Mouse (Mus musculus): Measurements from ENCODE around the gene Shmt2.

Gene Shmt2

GRCm38 (mm10) chr10:127534036-127534928 lies 12.0 kb upstream of the Shmt2 start, which contains the start of gene Nxph4:
Gene Nxph4 (minus strand): TSS chr10:127534559.
- no peak for DNase-seq

DNA sequence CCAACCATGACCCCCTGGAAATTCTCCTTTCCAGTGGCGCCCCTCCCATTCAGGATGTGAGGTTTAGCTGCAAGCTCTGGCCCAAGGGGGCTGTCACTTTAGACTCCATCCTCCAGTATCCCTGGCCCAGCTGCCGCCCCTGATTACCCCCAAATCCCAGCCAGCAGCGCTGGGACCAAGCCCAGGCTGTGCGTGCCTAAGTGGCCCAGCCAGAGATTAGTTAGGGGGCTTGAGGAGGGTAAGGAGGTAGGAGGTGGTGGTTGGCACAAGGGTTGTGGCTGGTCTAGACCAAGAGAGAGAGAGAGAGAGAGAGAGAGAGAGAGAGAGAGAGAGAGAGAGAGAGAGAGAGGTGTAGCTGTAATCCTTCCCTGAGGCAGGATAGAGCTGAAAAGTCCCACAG lies 9.3 kb upstream of the Shmt2 start:
- no peak for DNase-seq

GRCm38 (mm10) chr10:127530945-127531344 lies 8.7 kb upstream of the Shmt2 start:
- DNase-seq: no peak

GRCm38 (mm10) chr10:127527481-127527880 lies 5.2 kb upstream of the Shmt2 start:
- DNase-seq: no peak

- peak; percentile 56 for DNase-seq
Observed at GRCm38 (mm10) chr10:127526681-127527080, 4.4 kb upstream of the Shmt2 start.

- DNase-seq: no peak
Observed at GRCm38 (mm10) chr10:127526048-127526447, 3.8 kb upstream of the Shmt2 start.

DNA sequence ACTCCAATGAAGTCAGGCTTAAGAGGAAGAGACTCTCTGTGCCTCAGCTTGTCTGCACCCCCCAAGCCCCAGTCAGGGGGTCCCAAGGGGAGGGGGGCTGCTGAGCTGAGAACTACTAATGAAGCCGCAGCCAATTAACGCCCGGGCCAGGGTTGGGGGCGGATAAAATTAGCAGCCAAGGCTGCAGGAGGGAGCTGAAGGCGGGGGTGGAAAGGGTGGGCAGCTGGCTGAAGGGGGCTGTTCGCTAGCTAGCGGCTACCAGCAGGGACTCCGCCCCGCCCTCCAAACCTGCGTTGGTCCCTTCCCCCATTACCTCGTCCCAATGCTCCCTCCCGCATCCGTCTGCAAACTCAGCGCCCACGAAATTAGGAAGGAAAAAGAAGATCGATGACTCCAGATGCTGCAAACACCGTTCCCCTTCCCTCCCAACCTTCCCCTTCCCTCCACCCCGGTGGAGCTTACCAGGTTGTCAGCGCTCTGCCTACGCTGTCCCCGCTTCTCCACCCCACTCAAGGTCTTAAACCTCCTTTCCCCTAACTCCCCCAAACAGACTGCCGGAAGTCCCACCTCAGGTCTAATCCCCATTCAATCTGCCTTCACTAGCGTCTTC lies 2.5 kb upstream of the Shmt2 start:
- DNase-seq: no peak

DNA sequence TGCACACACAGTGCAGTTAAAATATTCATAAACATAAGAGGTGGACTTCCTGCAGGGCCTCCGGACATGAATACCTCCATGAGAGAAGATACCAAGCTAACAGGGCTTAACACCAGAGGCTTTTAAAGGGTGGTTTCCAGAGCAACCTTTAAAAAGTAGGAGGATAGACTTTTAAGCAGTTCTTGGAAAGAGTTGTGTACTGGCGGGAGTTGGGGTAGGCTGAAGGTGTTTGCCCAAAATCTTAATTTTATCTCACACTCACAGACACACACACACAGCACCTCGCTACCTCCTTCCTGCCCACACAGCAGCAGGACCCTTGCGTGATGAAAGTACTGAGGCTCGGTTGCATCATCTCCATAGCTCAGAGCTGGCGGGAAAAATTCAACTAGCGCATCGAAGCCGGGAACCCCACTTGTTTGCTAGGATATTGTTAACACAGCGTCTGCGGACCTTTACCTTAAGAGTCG lies 598 bp downstream of the Shmt2 start:
- DNase-seq: no peak

DNA sequence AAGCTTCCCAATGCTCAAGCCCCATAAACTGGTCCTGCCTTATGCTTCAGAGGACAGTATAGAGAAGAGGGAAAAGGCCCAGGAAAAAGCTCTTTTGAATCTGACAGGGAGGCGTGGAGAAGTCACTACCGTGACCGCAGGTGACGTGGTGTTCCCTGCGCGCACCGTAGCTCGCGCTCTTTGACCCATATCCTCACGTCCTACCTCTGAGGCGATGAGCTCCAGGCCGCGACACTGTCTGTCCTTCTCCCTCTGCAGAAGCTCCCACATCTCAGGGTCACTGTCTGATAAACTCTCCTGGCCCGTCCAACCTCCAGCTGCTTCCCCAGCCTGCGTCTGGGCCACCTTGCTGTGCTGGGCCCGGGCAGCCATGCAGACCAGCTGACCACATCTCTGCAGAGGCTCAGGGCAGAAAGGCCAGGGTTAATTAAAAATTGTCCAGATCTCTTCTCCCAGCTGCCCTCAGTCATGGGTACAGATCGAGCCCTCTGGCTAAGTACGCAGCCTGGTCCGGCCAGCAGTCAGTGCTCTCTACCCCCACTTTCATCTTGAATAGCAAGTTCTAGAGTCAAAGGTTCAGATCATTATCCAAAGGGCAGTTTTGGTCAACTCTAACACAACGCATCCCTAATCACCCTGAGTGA lies 1.4 kb downstream of the Shmt2 start:
- DNase-seq: no peak

- no peak for DNase-seq
Observed at GRCm38 (mm10) chr10:127519903-127520713, 2.1 kb downstream of the Shmt2 start.

- no peak for DNase-seq
Observed at GRCm38 (mm10) chr10:127519041-127519701, 3.1 kb downstream of the Shmt2 start.

DNA sequence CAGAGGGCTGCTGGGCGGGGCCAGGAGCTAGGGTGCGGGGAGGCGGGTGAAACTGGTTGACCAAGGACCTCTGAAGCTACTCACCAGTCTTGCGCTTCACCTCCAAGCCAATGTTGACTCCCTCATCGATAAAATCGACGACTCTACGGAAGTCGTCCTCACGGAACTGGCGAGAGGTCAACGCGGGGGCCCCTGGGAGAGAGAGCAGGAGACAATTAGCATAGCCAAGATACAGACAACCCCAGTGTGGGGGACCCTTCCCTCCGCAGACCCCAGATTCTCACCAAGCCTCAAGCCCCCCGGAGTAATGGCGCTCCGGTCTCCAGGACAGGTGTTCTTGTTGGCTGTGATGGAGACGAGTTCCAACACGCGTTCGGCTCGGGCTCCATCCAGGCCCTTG lies 4.3 kb downstream of the Shmt2 start:
- DNase-seq: no peak

GRCm38 (mm10) chr10:127516576-127517260 lies 5.5 kb downstream of the Shmt2 start:
- DNase-seq: no peak

DNA sequence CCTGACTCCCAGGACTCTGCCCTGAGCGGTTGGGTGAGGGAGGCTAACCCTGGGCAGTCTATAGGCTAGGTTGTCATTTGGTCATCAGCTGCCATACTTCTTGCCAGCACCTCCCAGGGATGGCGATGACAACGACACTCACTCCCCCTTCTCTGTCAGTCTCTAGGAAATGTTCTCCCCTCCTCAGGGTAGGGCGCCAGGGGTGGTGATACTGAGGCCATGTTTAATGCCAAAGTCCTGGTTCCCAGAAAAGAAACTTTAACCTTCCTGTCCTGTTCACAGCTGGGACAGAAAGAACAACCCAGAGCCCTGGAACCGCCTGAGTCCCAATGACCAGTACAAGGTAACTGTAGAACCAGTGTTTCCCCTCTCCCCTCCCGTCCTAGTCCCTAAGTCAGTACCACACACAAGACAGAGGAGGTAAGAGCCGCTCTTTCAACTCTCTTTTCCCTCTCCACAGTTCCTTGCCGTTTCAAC lies 6.2 kb downstream of the Shmt2 start:
- DNase-seq: no peak

DNA sequence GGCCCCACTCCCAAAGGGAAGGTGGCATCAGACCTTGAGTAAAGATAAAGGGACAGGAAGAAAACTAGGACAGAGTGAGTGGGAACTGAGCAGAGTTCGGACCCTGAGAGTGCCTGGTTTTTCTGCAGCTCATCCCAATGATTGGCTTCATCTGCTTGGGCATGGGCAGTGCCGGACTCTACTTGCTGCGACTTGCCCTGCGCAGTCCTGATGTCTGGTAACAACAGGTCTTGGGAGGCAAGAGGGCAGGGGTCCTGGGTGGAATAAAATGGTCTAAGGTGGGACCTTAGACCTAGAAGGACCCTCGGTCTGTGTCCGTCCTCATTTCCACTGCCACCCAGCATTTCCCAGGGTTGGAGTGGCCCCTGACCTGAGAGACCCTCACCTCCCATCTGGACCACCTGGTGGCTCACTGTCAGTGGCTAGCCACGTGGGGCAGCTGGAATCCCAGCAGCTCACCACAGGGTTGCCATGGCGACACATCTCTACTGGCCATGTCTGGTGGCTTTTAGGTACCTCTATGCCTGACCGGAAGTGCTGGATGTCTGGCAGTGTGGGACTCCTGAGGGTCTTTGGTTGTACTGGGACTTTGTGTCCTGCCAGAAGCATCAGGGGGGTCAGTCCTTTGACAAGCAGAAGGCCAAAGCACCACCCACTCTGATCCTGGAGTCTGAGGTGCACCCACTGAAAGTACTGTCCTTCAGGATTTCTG lies 6.8 kb downstream of the Shmt2 start:
- DNase-seq: no peak

- DNase-seq: no peak
Observed at GRCm38 (mm10) chr10:127514764-127515163, 7.5 kb downstream of the Shmt2 start, which contains the start of gene Ndufa4l2. Gene Ndufa4l2 (plus strand): TSS chr10:127514967.

- DNase-seq: no peak
Observed at GRCm38 (mm10) chr10:127514111-127514698, 8.0 kb downstream of the Shmt2 start.

DNA sequence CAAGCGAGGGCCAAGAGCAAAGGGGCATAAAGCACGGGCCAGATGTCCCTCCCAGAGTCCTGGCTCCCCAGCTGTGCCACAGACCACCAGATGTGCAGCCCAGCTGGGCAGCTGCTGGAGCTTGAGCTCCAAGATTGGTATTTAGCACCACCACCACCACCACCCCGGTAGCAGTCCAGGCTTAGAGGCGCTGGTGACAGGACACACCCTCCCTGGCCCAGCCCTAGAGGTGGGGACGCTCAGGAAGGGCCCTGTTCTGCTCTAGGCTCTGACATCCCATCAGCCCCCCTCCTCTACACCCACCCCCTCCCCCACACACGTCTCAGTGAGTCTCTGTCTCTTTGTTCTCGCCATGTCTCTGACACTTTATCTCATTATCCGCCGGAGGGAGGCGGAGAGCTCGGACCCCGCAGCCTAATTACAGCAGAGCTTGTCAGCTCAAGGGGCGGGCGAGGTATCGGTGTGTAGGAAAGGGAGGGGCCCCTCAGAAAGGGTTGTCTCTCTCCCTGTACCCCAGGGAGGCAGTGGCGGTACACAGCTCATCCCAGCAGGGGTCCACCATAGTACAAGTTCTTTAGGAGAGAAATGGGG lies 8.6 kb downstream of the Shmt2 start:
- DNase-seq: no peak

DNA sequence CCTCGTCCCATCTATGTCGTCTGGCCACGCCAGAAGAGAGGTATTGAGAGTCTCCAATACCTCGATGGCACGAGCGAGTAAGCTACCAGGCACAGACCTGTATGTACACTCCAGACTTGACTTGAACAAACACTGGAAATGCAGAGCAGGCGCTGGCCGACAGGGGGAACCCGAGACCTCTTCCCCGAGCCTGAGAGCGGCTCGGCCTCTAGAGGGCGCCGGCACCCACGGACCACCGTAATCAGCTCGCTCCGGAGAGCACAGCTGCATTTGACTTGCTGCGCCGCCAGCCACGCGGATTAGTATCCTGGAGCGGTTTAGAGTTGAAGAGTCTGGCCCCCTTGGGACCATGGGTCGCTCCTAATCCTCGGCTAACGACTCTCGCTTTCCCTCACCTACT lies 9.4 kb downstream of the Shmt2 start:
- DNase-seq: peak; percentile 98

DNA sequence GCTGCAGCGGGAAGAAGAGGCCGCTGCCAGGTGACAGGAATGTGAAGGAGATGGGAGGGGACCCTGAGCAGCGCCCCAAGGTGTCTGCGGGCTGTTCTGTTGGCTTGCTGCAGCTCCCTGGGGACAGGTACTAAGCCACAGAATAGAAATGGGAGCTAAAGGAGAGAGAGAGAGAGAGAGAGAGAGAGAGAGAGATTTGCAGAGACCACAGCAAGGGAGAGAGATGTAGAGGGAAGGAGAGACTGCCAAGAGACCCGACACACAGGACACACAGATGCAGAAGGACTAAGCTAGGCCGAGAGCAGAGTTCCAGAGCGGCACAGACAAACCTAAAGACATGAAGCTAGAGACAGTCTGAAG lies 10.0 kb downstream of the Shmt2 start:
- no peak for DNase-seq

All from right cerebral cortex, postnatal 4 days (tissue).